Mouse (Mus musculus) fat pad, adult 2 months (tissue): ENCODE data around the gene Ube2h.

ENCODE experiments used
- DNase-seq: peaks from one replicate; pipeline ENCODE4 v3.0.0-alpha.2; 2011; ENCODE audit warnings: low read depth, low spot score; ENCODE audit errors: extremely low read depth

The Ube2h gene

DNA sequence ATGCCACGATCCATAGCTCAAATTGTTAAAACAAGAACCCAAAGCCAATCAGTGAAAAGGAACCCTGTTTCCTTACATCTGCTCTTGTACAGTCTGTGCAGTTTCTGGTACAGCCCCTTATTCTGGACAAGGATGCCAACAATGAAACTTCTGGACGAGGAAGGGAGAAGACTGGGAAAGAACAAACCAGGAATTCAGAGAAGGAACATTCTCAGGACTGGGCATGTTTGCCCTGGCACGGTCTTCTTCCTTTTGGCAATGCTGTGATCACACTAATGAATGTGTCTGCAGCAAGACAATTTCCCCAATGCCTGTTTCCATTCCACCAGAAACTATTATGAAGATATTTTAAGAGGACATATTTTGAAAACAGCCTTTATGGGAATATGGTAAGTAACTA is 55.6 kb downstream of the Ube2h start:
- DNase-seq, result peak; percentile 64

DNA sequence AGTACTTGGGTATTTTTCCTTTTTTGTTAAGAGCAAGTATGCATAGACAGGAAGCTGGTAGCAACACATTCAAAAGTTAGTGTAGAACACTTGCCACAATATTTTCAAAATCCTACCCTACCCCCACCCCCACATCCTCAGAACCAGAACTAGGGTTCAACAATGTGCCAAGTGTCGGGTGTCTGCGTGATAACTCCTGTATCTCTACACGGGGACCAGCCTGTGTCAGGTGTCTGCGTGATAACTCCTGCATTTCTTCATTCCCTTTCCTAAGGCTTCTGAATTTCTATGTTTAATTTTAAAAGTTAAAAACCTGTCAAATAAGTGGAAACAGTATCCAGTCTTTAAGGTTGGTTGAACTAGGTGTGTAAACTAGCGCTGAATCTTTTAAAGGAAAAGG is 58.4 kb downstream of the Ube2h start:
- DNase-seq, result no peak

DNA sequence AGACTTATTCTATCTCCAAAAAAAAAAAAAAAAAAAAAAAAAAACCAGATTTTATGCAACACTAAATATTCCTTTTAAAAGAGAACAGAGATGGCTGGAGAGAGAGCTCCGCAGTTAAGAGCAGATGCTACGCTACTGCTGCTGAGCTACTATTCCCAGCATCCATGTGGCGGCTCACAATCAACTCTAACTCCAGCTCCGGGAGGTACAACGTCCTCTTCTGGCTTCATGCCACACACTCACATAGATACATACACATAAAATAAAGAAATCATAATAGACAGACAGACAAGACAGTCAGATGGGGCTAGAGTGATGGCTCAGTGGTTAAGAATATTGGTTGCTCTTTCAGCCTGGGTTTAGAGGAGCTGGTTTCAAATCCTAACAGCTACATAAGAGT is 58.9 kb downstream of the Ube2h start:
- no peak for DNase-seq

DNA sequence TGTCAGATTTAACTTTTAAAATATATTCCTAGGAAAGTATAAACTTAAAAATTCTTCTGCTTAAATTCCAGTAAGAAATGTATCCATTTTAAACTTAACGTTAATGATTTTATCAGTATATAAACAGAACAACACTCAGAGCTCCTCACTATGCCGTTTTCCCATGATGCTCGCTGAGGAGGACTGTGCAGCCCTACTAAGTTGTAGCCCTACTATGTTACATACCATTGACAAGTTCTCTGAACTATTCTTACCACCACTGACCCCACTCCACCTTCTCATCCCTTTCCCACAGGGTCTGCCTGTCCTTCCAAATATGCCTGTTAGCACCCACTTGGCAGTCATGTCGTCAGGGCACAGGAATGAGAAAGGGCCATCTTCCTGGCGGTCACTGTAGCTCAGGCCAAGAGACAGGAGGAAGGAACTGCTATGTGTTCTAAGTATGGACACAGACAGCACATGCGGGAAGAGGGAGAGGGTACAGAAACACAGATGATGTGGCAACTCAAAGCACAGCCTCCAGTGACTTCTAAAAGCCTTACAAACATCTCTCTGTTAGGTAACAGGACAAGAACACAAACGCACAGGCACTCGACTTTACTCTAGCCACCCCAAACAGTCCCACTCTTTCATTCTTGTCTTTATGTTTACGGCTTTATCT is 60.9 kb downstream of the Ube2h start:
- no peak for DNase-seq

DNA sequence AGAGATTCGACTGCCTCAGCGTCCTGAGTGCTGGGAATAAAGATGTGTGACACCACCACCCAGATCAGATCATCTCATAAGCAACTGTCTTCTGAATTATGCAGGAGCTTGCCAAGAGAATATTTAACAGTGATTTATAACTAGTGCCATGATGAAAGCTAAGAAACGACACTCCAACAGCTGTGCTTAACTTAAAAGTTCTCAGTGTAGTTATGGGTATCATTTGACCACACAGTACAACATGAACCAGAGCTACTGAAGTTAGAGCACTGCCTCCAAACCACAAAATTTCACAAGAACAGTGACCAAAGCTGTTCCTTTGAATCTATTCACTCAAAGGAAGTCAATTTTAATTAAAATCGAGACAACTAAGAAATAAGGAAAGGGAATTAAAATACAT is 61.4 kb downstream of the Ube2h start:
- no peak for DNase-seq

DNA sequence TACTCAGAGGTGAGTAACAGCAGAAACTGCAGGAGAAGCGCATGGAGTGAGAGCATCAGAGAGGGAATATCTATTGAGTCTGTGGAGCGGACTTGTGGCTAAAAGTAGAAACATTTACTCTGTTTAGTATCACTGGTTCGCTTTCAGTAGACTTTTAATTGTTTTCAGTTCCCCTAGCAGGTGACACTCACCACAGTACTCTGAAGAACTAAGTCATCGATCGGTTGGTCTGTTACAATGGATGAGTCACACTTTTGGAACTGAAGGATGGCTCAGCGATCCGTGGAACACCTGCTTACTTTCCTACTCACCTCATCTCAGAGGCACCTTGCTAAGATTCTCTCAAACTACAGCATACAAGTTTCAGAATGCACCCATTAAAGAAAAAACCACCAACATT is 64.2 kb downstream of the Ube2h start:
- no peak for DNase-seq

DNA sequence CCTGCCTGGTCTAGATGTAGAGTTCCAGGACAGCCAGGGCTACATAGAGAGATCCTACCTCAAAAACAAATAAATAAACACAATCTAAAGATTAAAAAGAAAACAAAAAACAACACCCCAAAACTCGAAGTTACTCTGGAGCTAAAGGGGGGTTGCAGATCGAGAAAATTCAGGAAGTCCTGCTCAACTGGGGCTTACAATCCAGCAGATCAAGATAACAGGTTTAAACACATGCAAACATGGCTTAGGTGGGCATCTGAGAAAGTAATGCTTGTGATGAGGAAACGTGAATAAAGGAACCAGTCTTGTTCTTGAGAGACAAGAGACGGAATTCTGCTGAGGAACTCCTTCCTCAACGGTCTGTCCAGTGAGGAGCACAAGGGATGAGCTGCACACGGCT is 65.1 kb downstream of the Ube2h start:
- no peak for DNase-seq

DNA sequence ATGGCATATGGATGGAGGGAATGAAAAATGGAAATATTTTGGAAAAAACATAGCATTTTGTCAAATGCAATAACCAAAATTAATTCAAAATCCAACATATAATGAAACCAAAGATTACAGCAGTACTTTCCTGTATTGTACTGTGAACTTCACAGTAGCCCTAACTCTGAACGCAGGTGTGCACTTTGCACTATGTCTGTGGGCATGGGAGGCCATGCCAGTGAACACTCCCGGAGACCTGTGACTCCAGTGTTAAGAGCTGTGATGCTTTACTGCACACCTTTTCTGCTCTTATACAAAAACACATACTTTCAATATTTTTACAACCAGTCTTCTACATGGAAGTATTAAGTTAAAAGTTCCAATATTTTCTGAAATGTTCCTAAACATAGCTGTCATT is 66.3 kb downstream of the Ube2h start:
- DNase-seq, result no peak

DNA sequence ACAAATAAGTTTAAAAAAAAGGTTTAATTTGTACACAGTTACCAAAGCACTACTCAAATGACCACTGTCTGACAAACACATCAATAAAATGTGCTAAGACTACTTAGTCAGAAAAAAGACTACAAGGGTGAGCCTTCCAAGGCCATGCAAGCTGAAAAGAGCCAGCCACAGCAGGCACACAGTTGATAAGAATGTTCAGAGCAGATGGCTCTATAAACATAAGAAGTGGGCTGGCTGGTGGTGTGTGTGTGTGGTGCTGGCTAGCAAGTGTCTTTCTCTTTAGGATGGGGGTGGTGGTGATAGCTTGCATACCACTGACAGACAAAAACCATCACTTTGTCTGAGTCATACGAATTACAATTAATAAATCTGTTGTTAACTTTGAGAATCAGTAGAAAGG is 67.8 kb downstream of the Ube2h start:
- no peak for DNase-seq

DNA sequence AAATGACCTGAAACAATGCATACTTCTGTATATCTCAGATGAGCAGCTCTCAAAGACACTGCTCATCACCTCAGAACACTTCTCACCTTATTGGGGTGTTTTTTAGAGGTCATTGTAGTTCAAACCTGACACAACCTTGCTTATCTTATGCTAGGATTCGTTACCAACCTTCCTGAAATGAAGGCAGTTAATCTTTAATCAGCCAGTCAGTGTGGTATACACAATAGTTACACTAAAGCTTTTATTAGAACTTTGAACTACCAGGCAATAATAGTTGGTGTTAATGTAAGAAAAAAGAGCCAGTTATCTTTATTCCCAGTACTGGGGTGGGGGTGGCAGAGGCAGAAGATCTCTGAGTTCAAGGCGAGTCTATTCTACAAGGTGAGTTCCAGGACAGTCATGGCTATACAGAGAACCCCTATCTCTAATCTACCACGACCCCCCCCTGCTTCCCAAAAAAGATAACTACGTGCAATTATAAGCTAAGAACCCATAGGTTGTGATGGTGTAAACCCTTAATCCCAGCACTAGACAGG is 72.5 kb downstream of the Ube2h start:
- DNase-seq, result no peak

DNA sequence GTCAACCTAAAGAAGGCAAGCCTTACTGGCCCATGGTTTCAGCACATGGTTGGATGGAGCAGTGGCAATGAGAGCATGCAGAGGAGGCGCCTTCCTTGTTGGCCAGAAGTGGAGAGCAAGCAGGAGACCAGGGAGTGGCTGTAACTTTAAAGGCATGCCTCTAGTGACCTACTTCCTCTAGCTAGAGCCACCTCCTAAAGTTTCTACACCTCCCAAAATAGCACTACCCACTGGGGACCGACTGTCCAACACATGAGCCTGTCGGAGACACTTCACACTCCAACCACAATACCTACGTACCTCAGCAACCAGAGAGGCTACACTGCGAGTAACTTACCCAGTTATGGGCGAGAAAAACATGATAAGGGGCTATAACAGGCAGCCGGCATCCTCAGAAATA is 74.1 kb downstream of the Ube2h start:
- no peak for DNase-seq

DNA sequence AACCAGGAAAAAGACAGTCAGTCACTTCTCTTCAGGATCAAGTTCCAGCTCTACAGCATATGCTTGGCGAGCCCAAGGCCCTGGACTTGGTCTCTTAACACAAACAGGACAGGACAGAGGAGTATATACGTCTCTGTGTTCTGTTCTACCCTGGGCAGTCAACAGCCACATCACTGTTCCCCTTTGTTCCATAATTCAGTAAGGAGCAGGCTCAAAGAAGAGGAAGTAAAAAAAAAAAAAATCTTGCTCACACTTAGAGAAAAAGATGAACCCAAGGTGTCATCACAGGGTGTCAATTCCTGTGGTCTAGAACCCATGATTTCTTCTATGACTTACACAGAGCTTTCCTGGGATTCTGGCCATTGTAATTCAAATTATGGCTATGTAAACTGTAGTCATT is 75.4 kb downstream of the Ube2h start:
- DNase-seq, result no peak

DNA sequence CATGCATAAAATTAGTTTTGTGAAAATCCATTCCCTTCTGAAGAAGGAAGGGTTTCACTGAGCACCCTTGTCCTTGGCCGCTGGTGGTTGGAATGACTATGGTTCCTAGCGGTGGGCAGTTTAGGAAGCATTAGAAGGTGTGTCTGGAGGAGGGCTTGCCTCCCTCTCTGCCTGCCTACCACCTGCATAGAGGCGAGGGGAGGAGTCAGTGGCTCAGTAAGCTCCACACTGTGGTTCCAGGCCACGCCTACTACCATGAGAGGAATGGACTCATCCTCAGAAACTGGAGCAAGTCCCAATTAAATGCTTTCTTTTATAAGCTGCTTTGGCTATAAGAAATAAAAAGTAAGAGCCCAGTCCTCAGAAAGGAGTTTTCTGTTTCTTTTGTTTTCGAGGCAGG is 76.0 kb downstream of the Ube2h start:
- no peak for DNase-seq

DNA sequence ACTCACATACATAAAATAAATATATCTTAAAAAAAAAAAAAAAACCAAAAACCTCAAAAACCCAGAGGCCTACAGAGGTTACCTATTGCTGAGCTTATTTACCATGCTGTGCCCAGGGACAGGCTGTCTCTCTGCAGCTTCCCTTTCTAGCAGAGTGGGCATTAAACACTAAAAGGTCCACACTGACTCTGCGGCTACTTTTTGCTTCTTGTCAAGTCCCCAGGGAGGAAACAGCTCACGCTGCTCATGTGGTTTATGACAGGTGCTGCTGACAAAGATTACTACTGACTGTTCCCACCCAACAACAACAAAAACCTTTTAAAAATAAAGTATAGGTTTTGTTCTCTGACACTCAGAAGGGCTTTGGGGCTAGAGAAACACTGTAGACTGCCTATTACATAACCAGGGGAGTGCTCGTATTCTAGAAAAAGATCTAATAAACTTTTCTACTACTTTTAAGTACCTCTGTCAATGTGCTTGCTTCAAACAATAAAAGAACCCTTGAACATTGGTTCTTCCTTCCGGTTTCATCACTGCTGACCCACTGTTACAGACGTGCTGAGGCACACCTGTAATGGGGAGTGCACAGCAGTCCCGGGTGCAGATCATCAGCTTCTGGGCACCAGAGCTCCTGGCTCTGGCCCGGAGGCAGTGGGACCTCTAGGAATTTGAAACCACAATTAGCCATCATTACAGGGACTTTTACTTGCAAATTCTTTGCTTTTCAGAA is 77.2 kb downstream of the Ube2h start:
- DNase-seq, result no peak

DNA sequence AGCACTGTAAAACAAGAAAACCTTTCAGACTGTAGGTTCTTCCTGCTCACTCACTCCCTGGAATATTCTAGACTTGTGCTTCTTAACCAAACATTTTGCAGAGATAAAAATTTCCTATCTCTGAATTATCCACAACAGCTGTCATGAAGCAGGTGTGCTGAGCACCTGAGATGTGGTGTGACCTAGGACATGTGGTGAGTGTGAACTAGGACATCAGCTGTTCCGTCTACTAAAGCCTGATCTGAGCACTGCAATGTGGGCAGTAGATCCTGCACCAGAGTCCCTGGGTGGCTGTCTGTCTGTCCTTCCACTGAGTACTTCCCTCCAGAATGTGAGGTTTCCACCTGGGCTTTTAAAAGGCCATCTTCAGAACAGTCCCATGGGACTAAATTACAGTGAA is 79.6 kb downstream of the Ube2h start:
- DNase-seq, result no peak

DNA sequence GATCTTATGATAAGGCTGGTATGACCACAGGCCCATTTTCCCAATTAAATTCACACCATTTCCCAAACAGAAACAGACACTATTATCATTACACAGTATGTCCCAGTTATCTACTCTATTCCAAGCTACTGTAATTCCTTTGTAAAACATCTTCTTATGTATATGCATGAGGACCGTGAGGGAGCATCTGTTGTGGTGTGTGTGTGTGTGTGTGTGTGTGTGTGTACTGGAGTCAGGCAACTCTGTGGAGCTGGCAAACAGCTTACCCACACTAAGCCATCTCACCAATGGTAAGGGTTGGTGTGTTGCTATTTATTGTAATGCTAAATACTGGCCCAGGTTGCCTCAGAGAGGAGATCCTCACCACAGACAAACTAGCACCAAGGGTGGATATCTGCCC is 82.0 kb downstream of the Ube2h start:
- no peak for DNase-seq

DNA sequence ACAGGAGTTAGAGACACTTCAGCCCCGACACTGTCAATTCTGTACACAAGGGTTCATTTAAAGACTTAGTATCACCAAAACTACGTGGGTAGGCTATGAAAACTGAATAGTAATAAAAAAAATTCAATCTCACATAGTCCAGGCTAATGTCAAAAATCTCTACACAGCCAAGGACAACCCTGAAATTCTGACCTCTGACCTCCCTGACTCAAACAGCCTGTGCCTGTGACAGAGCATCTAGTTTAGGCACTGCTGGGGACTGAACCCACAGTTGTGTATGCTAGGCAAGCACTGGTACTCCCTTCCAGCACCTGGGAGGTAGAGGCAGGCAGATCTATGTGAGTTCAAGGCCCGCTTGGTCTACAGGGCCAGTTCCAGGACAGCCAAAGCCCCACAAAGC is 86.8 kb downstream of the Ube2h start:
- no peak for DNase-seq

DNA sequence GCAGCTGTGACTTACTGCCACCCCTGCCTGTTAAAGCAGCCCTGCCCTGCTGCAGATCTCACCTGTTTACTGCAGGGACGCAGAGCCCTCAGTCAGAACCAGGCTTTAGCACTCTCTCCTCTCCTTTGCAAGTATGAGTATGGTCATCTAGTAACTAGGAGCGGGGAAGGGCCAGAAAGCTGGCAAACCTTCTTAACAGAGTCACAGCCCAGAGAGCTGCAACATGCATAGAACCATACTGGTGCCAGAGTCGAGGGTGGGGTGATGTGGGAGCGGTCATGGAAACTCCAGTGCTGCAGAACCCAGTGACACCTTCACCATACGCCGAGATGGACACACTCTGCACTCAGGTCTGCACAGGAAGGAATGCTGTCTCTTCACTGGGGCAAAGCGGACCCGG is 91.9 kb downstream of the Ube2h start:
- DNase-seq, result no peak

DNA sequence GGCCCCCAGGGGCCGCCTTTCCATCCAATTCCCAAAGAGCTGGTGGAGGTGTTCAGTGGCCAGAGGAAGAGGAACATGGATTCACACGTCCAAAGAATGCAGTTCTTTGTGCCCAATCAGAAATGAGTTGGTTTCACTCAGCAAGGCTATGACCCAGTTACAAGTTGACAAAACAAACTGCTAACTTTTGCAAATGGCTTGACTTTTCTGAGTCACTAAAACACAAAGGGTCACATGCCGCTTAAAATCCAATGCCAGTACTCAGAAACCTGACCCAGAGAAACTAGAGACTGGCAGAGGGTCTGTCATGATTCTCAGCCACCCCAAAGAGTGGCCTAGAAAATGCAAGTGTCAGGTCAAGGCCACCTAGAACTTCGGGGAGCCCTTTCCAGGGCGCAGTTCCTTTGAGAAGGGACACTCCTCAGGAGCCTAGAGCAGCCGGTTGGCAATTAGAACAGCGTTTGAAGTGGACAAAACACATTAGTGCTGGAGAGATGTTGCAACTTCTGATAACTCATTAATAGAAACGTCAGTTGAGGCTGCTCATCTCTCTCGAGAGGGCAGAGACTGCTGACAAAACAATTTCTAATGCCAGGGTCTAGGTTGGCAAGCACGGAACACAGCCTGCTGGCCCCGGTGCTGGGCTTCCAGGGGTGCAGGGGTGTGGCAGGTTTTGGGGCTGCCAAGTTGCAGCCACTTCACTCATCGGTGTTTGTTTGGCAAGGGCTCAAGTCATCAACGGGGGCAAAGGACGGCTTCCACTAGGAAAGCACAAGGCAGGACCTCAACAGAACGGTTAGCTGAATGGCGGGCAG is 92.5 kb downstream of the Ube2h start:
- DNase-seq, result no peak

DNA sequence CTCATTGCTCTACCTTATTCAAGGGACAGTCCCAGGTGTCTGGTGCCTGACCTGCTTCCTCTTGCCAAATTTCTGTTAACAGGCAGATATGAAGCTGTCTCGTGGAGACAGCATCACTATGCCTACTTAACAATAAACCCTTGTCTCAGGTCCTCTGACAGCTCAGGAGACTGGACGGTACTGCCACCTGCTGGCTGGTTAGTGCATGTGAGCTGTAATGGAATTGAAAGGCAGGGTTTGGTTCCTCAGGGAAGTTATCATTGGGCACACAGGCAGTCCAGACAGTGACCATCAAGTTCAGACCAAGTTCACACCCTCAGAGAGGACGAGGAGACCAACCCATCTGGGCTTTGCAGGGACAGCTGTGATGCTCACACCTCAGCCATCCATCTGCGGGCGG is 93.6 kb downstream of the Ube2h start:
- no peak for DNase-seq

DNA sequence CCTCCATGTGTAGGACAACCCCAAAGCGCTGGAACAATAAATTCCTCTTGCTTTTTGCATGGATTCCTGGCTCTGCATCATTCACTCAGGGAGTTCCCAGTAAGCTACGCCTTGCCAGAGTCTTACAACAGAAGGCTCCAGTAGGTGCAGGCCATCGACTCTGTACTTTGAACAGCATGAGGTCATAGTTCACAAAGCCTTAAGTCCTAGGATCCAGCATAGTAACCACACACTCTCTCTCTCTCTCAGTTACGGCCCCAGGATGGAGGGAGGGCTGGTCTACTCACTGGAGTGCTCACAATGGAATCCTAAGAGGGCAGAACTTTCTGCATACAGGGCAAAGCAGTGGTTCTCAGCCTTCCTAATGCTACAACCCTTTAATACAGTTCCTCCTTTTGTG is 95.5 kb downstream of the Ube2h start:
- DNase-seq, result no peak
